Mouse (Mus musculus): Measurements from ENCODE around the gene Ppm1l. TPM values are rescaled to one million over a fixed set of nuclear protein-coding genes. Genes with fewer than 3 reads are reported as not detected.

Ppm1l gene
- total and polyA plus RNA-seq, 2 experiments from 2014 or later = 20.3 to 31.6 TPM

DNA sequence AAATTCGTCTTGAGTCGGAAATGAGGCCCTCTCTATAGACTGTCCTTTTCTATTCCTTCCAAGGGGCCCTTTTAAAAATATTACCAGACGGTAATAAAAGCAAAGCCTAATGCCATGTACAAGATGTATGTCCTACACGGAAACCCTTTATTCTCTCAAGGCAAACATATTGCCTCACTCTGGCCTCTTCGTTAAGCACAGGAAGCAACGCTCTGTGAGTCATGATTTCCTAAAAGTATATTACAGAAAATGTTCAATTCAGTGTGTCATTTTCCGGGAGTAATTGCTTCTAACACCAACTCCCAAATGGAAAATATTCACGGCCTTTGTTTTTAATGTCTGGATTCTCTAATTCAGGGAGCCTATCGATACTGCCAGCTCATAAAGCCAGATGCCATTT is 202.5 kb downstream of the Ppm1l start:
- 76% methylated on average over 9 of the region's 9 CpGs for WGBS

GRCm38 (mm10) chr3:69519789-69520558 is 203.3 kb downstream of the Ppm1l start:
- Histone ChIP-seq H3K27ac (peak overlapping the region; percentile 11), H3K4me2 (ENCODE audit: low read depth, low read length) (no peak overlapping the region), H3K27me3 (ENCODE audit: insufficient read depth, low read length) (no peaks in the 10 kb centered on the region), H3K9me3 (ENCODE audit: low read length) (no peaks in the 10 kb centered on the region), H3K9ac (replicated peaks; ENCODE audit: low read length) (no peak overlapping the region), H3K4me1 (ENCODE audit: insufficient read depth, low read length) (peaks cover 11% of the 10 kb centered on the region; the same call in 1 of the 2 replicates), H3K36me3 (ENCODE audit: insufficient read depth, low read length) (no peaks in the 10 kb centered on the region), H3K4me3 (ENCODE audit: low read length) (no peak overlapping the region)
- 61% methylated on average over 21 of the region's 21 CpGs for whole genome bisulfite sequencing
- peak; percentile 72 for DNase-seq (ENCODE audit: low spot score)
- no peak for TF ChIP-seq CTCF (IDR thresholded peaks at IDR 0.05; ENCODE audit: low read depth)
- ATAC-seq = peak; percentile 78

More for the DNA sequence above, 202.5 kb downstream of the Ppm1l start:
- peaks cover 7% of the 10 kb centered on the region; the same call in 1 of the 2 replicates for H3K4me1 ChIP-seq (ENCODE audit: insufficient read depth, low read length)
- no peak overlapping the region for H3K9ac ChIP-seq (replicated peaks; ENCODE audit: low read length)
- H3K36me3 ChIP-seq (ENCODE audit: insufficient read depth, low read length) = no peaks in the 10 kb centered on the region
- no peaks in the 10 kb centered on the region for H3K9me3 ChIP-seq (ENCODE audit: low read length)
- no peak for TF ChIP-seq CTCF (IDR thresholded peaks at IDR 0.05; ENCODE audit: low read depth)
- H3K4me2 ChIP-seq (ENCODE audit: low read depth, low read length) = no peak overlapping the region
- H3K4me3 ChIP-seq (ENCODE audit: low read length) = no peak overlapping the region
- H3K27ac ChIP-seq = no peak overlapping the region
- no peak for ATAC-seq
- H3K27me3 ChIP-seq (ENCODE audit: insufficient read depth, low read length) = no peaks in the 10 kb centered on the region
- DNase-seq (ENCODE audit: low spot score) = no peak

DNA sequence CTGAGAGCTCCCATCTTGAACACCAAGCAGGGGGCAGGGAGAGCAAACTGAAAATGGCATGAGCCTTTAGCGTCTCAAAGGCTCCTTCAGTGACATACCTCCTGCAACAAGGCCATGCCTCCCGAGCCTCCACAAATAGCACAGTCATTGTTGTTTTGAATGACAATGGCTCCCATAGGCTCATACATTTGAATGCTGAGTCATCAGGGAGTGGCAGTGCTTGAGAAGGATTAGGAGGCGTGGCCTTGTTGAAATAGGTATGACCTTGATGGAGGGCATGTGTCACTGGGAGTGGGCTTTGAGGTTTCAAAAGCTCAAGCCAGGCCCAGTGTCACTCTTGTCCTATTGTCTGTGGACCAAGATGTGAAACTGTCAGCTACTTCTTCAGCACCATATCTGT is 205.6 kb downstream of the Ppm1l start:
- Histone ChIP-seq H3K9ac (replicated peaks; ENCODE audit: low read length) (no peak overlapping the region), H3K27ac (no peak overlapping the region), H3K27me3 (ENCODE audit: insufficient read depth, low read length) (no peaks in the 10 kb centered on the region), H3K4me2 (ENCODE audit: low read depth, low read length) (no peak overlapping the region), H3K36me3 (ENCODE audit: insufficient read depth, low read length) (no peaks in the 10 kb centered on the region), H3K4me3 (ENCODE audit: low read length) (no peak overlapping the region), H3K4me1 (ENCODE audit: insufficient read depth, low read length) (peaks cover 11% of the 10 kb centered on the region; the same call in 1 of the 2 replicates), H3K9me3 (ENCODE audit: low read length) (no peaks in the 10 kb centered on the region)
- 94% methylated on average over 3 of the region's 3 CpGs for whole genome bisulfite sequencing
- TF ChIP-seq CTCF (IDR thresholded peaks at IDR 0.05; ENCODE audit: low read depth) = no peak
- DNase-seq (ENCODE audit: low spot score) (no peak), ATAC-seq (no peak)

DNA sequence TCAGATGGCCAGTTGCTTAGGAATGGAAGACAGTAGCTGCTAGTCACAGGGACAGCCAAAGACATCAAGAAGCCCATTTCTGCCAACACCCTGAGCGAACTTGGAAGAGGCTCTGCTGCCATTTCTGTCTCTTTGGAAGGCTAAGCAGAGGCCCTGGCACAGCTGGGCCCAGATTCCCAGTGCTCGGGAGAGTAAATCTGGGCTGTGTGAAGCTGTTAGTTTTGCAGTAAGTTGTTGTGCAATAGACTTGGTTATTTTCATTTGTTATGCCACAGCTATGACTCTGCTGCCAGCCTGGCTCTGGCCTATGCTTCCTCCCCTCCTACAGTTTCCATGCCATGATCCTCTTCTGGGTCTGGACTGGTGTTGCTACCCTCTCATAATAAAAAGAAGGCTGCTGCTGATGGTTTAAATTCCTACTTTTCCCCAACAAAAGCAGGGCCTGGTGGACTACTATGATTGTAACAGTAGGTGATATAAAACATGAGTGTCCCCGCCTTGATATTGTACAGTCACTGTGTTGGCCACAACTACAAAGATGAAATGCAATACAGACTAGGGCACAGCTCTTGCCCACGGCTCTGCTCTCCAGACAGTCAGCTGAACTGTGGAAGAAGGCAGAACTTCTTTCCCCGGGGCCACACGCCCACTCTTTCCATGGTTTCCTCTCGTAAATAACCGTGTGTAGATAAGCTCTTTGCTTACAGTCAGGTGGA is 207.9 kb downstream of the Ppm1l start:
- Histone ChIP-seq H3K9ac (replicated peaks; ENCODE audit: low read length) (no peak overlapping the region), H3K9me3 (ENCODE audit: low read length) (no peaks in the 10 kb centered on the region), H3K4me3 (ENCODE audit: low read length) (no peak overlapping the region), H3K36me3 (ENCODE audit: insufficient read depth, low read length) (no peaks in the 10 kb centered on the region), H3K27ac (no peak overlapping the region), H3K4me2 (ENCODE audit: low read depth, low read length) (no peak overlapping the region), H3K4me1 (ENCODE audit: insufficient read depth, low read length) (peaks cover 11% of the 10 kb centered on the region; the same call in 1 of the 2 replicates), H3K27me3 (ENCODE audit: insufficient read depth, low read length) (no peaks in the 10 kb centered on the region)
- ATAC-seq (no peak), DNase-seq (ENCODE audit: low spot score) (no peak)
- 73% methylated on average over 8 of the region's 8 CpGs for WGBS
- no peak for TF ChIP-seq CTCF (IDR thresholded peaks at IDR 0.05; ENCODE audit: low read depth)

DNA sequence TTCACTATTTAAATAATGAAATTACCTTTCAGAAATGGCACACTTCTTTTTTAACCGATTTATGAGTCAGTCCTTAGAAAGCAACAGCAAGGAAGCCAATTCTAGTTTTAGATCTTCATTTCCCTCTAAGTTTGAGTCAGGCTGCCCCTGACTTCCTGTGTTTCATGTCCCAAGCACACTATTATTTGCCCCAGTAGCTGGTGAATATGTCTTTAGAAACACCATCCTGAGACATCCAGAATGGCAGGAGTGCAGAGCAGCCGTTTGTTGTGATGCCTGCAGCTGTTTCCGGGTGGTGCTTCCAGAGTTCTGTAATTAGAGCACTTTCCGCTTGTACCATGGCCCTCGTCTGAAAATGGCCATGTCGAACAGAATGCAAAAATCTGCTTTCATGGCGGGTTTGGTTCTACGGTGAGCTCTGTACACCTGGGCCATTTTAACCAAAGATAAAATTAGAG is 208.4 kb downstream of the Ppm1l start:
- no peak overlapping the region for H3K27ac ChIP-seq
- no peak for ATAC-seq
- WGBS = 62% methylated on average over 8 of the region's 8 CpGs

DNA sequence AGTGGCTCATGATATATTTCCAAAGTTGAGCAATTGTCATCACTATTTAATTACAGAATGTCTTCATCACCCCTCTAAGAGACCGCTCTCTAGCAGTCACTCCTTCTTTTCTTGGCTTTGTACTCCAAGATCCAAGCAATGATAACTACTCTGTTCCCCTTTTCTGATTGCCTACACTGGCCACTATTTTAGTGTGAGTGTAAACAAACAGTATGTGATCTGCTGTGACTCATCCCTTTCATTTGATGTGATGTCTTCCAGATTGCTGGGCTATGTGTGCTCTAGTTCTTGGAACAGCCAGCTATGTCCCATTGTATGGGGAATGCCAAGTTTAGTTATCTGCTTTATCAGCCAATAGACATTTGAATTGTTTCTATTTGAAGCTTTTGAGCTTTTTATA is 210.7 kb downstream of the Ppm1l start:
- Histone ChIP-seq H3K9ac (replicated peaks; ENCODE audit: low read length) (no peak overlapping the region), H3K4me2 (ENCODE audit: low read depth, low read length) (no peak overlapping the region), H3K4me3 (ENCODE audit: low read length) (no peak overlapping the region), H3K36me3 (ENCODE audit: insufficient read depth, low read length) (no peaks in the 10 kb centered on the region), H3K27ac (no peak overlapping the region), H3K4me1 (ENCODE audit: insufficient read depth, low read length) (0 out of 2 replicates have a peak, but pooled peaks cover 3% of the 10 kb centered on the region), H3K27me3 (ENCODE audit: insufficient read depth, low read length) (no peaks in the 10 kb centered on the region), H3K9me3 (ENCODE audit: low read length) (no peaks in the 10 kb centered on the region)
- DNase-seq (ENCODE audit: low spot score) (no peak), ATAC-seq (no peak)
- no peak for TF ChIP-seq CTCF (IDR thresholded peaks at IDR 0.05; ENCODE audit: low read depth)
- 100% methylated on average over 1 of the region's 1 CpGs for WGBS

More for the DNA sequence above, 208.4 kb downstream of the Ppm1l start:
- Histone ChIP-seq H3K27me3 (ENCODE audit: insufficient read depth, low read length) (no peaks in the 10 kb centered on the region), H3K4me2 (ENCODE audit: low read depth, low read length) (no peak overlapping the region), H3K9ac (replicated peaks; ENCODE audit: low read length) (no peak overlapping the region), H3K9me3 (ENCODE audit: low read length) (no peaks in the 10 kb centered on the region), H3K4me1 (ENCODE audit: insufficient read depth, low read length) (peaks cover 9% of the 10 kb centered on the region; the same call in 1 of the 2 replicates), H3K4me3 (ENCODE audit: low read length) (no peak overlapping the region), H3K36me3 (ENCODE audit: insufficient read depth, low read length) (no peaks in the 10 kb centered on the region)
- TF ChIP-seq CTCF (IDR thresholded peaks at IDR 0.05; ENCODE audit: low read depth) = no peak
- DNase-seq (ENCODE audit: low spot score) = no peak
